Mouse (Mus musculus): ENCODE data around the gene Get4. TPM values are rescaled to one million over a fixed set of nuclear protein-coding genes. Genes with fewer than 3 reads are reported as not detected.

Gene Get4
- polyA plus RNA-seq, 1 experiment from 2014 or later: 113 TPM

DNA sequence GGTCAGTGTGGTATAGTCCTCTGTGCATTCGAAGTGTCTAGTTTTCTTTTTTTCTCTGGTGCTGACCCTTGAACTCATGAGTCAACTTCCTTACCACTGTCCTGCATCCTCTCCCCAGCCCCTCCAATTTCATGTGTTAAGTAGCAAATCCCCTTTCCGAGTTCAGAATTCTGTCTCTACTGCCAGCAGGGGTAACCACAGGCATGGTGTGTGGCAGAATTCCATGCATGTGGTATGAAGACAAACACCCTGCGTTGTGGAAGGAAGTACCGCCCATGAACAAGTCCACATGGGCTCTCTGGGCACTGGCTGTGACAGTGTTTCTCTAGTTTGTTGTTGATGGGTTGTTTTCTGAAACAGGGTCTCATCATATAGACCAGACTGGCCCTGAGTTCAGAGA is 15.5 kb downstream of the Get4 start:
- 91% methylated on average over 4 of the region's 4 CpGs for WGBS
- H3K9ac ChIP-seq: no peak overlapping the region
- H3K4me3 ChIP-seq: no peak overlapping the region
- no peak for ATAC-seq (ENCODE audit: low FRiP score)
- H3K4me1 ChIP-seq (replicated peaks): peaks cover 20% of the 10 kb centered on the region
- H3K27me3 ChIP-seq: no peaks in the 10 kb centered on the region
- H3K36me3 ChIP-seq: peaks cover 70% of the 10 kb centered on the region
- no peaks in the 10 kb centered on the region for H3K9me3 ChIP-seq
- no peak overlapping the region for H3K4me2 ChIP-seq
- H3K27ac ChIP-seq: no peak overlapping the region

DNA sequence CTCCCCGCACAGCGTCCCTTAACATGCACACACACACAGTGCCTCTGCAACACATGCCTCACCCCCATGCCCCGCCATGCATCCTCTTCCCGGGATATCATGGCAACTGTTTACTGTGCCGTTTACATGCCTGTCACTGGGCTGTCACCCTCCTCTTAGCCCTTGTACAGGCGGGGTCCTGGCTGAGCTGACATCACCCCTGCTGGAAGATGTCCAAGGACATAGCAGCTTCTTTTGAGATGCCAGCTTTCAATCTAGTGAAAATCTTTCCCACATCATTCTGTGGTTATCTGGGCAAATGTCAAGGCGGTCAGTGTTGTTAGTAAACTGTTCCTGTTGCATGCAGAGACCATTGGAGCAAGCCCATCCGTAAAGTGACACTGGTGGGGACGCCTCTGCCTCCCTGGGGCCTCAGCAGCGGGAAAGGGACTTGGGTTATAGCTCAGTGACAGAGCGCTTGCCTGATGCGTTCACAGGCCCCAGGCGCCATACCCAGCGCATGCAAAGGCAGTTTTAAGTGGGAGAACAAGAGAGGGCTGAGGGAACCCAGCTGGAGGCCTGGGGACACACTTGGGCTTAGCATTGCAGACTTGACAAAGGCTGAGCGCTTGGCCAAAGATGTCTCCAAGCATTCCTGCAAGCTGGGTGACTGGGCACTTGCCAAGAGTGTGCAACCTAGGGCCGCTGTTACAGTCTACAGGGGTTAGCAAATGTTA is 18.8 kb downstream of the Get4 start:
- Histone ChIP-seq H3K9ac (no peak overlapping the region), H3K27ac (peak overlapping the region; percentile 58), H3K9me3 (no peaks in the 10 kb centered on the region), H3K27me3 (no peaks in the 10 kb centered on the region), H3K4me1 (replicated peaks) (peaks cover 20% of the 10 kb centered on the region), H3K4me3 (no peak overlapping the region), H3K4me2 (no peak overlapping the region), H3K36me3 (peaks cover 37% of the 10 kb centered on the region)
- 63% methylated on average over 16 of the region's 16 CpGs for WGBS
- ATAC-seq (ENCODE audit: low FRiP score): no peak

DNA sequence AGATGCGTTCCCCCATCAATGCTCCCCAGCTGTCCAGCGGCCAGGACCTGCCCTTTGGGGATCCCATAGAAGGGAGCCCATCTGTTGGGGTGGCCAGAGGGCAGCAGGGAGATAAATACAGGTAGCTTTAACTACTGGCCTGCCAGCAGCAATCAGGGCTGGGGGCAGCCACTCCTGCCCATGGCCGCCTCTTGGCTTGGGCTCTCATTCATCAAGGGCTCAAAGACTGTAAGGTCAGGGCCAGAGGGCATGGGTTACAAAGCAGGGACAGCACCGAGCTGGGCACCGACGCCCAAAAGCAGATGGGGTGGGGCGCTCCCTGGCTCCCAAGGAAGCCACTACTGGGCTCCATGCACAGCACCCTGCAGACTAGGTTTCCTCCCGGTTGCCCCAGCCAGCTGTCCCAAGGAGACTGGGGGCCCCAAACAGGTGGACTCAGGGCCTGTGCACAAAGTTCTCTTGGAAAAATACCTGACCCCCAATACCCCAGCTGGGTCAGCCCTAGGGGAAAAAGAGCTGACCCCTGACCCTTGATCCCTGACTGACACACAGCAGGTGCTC is 19.9 kb downstream of the Get4 start:
- Histone ChIP-seq H3K4me1 (replicated peaks) (peaks cover 20% of the 10 kb centered on the region), H3K36me3 (peaks cover 26% of the 10 kb centered on the region), H3K4me2 (no peak overlapping the region), H3K27ac (no peak overlapping the region), H3K27me3 (no peaks in the 10 kb centered on the region), H3K9me3 (no peaks in the 10 kb centered on the region), H3K4me3 (no peak overlapping the region), H3K9ac (0 out of 2 replicates have a peak overlapping the region, but pooled peaks have one; percentile 46)
- no peak for ATAC-seq (ENCODE audit: low FRiP score)
- WGBS: 36% methylated on average over 8 of the region's 8 CpGs

DNA sequence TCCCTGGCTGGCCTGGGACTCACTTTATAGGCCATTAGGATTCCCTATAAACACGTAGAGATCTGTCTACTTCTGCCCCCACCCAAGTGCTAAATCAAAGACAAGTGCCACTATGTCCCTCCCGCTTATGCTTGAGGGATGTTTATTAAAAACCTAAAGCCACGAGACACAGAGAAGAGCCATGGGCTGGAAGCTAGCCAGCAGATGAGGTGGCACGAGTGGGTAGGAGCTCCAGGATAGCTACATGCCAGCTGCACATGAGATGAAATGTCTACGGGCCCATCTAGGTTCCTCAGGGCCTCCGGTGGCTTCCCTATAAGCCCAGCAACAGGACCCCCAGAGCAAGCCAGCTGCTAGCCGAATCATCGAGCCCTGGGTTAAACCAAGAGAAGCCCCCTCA is 25.2 kb downstream of the Get4 start:
- Histone ChIP-seq H3K36me3 (peaks cover 6% of the 10 kb centered on the region; the same call in 1 of the 2 replicates), H3K4me1 (replicated peaks) (peaks cover 6% of the 10 kb centered on the region), H3K9ac (no peak overlapping the region), H3K4me2 (no peak overlapping the region), H3K27ac (no peak overlapping the region), H3K27me3 (no peaks in the 10 kb centered on the region; the same call in 1 of the 2 replicates), H3K9me3 (no peaks in the 10 kb centered on the region), H3K4me3 (no peak overlapping the region)
- ATAC-seq (ENCODE audit: low FRiP score): no peak
- 79% methylated on average over 8 of the region's 8 CpGs for WGBS

DNA sequence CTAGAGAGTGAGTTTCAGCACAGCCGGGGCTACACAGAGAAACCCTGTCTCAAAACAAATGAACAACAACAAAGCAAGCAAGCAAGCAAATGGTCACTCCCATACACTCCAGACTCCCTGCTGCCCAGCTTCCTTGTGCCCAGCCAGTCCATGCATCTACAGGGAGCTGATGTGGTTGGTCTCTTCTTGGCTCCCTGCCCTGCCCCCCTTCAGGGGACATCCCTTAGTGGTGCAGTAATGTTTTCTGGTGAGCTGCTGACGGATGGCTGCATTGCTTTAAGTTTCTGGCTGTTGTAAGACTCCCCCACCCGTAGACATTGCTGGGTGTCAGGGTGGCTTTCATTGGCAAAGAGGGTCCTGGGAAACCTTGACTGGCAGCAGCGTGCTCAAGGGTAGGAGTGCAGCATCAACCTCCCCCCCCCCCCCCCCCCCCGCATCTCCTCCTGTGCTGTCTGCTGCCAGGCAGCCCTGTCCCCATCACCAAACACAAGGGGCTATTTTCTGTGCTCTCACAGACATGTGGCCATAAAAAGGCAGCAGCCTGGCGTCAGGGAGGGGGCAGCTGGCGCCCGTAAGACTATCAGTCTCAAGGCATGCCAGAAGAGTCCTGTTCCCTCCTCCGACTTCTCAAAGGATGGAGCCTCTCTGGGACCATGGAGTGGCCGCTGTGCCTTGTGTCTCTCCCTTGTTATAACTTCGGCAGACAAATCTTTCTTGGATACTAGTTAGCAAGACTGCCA is 29.4 kb downstream of the Get4 start:
- Histone ChIP-seq H3K4me1 (replicated peaks) (peaks cover 3% of the 10 kb centered on the region), H3K27ac (no peak overlapping the region), H3K9me3 (no peaks in the 10 kb centered on the region), H3K4me3 (no peak overlapping the region), H3K4me2 (no peak overlapping the region), H3K27me3 (no peaks in the 10 kb centered on the region; the same call in 1 of the 2 replicates), H3K9ac (no peak overlapping the region), H3K36me3 (peaks cover 15% of the 10 kb centered on the region; the same call in 1 of the 2 replicates)
- WGBS: 49% methylated on average over 11 of the region's 11 CpGs
- peak; percentile 37; the same call in 1 of the 2 replicates for ATAC-seq (ENCODE audit: low FRiP score)

DNA sequence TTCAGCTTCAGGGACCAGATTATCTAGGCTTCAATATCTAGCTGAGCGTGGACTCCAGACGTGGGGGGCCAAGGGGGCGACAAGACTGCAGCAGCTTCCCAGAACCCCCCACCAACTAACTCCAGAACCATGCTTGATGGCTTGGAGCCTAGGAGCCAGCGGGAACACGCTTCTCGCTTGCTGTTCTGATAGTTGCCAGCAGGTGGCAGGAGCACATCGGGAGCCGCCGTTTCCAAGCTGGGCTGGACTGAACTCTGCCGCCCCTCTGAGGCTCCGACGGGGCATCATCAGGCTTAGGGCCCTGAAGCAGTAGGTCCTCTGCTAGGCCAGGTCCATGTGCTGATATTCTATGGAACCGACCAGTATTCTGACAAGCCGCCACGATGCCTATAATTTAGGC is 30.1 kb downstream of the Get4 start:
- no peak overlapping the region for H3K9ac ChIP-seq
- no peak overlapping the region for H3K4me2 ChIP-seq
- peaks cover 15% of the 10 kb centered on the region; the same call in 1 of the 2 replicates for H3K36me3 ChIP-seq
- H3K4me3 ChIP-seq: no peak overlapping the region
- H3K9me3 ChIP-seq: no peaks in the 10 kb centered on the region
- no peaks in the 10 kb centered on the region; the same call in 1 of the 2 replicates for H3K27me3 ChIP-seq
- peaks cover 3% of the 10 kb centered on the region for H3K4me1 ChIP-seq (replicated peaks)
- WGBS: 6% methylated on average over 15 of the region's 15 CpGs
- no peak overlapping the region for H3K27ac ChIP-seq
- peak; percentile 74 for ATAC-seq (ENCODE audit: low FRiP score)

DNA sequence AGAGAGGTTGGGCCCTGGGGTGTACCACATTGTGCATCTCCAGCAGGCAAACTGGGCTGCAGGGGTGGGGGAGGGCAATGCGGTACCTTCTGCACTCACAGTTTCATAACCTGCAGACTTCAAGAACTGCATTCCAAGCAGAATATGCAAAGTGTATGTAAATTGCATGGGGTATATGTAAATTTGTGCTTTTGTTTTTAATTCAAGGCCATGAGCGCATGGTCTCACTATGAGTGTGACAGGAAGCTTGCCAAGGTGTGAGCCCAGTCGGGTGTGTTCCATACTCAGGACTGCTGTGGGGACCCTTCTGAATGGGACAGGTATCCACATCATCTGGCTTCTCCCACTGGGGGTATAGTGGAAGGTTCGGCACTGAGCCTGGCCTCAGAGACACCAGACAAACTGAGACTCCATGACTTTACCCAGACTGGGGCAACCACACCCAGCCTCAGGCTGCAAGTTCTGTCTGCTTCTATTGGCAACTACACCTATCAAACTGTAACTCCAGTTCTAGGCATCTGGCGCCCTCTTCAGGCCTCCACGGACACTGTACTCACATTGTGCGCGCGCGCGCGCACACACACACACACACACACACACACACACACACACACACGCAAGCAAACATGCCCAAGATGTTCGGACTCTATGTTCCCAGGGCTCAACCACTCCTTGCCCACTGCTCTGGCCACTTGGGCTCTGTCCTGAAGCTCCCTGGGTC is 31.5 kb downstream of the Get4 start:
- peaks cover 15% of the 10 kb centered on the region; the same call in 1 of the 2 replicates for H3K36me3 ChIP-seq
- H3K4me1 ChIP-seq (replicated peaks): peaks cover 3% of the 10 kb centered on the region
- no peaks in the 10 kb centered on the region; the same call in 1 of the 2 replicates for H3K27me3 ChIP-seq
- ATAC-seq (ENCODE audit: low FRiP score): no peak
- no peak overlapping the region for H3K9ac ChIP-seq
- 97% methylated on average over 14 of the region's 14 CpGs for WGBS
- H3K4me2 ChIP-seq: no peak overlapping the region
- H3K4me3 ChIP-seq: no peak overlapping the region
- no peak overlapping the region for H3K27ac ChIP-seq
- no peaks in the 10 kb centered on the region for H3K9me3 ChIP-seq

DNA sequence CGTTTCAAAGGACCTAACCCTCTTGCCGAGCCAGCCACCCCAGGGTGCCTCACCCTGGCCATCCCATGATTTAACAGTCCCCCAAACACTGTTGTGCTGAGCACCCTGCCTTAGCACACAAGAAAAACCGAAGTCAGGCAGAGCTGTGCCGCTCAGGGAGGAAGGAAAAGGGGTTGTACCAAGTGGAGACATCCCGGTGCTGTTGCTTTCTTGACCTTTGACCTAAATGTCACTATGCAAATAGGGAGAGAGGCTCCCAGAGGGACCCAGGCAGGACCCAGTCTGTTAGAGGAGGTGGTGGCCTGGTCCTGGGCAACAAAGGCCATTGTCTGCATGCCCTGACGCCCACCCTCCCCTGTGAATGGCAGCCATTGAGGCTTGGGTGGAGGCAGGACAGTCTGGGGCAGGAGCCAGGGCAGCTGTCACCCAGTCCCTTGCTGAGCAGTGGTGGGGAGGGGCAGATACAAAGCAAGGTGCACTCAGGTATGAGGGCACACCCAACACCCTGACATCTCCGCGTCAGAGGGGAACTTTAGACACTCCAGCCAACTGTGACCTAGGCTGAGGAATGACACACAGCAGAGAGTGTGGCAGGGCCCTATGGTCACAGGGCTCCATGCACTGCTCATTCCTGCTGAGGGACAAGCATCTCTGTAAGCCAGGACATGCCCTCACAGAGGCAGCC is 33.4 kb downstream of the Get4 start:
- Histone ChIP-seq H3K9ac (no peak overlapping the region), H3K4me3 (no peak overlapping the region), H3K27ac (no peak overlapping the region), H3K36me3 (peaks cover 9% of the 10 kb centered on the region; the same call in 1 of the 2 replicates), H3K27me3 (no peaks in the 10 kb centered on the region), H3K4me1 (replicated peaks) (peaks cover 3% of the 10 kb centered on the region), H3K4me2 (no peak overlapping the region), H3K9me3 (no peaks in the 10 kb centered on the region)
- 41% methylated on average over 8 of the region's 8 CpGs for WGBS
- no peak for ATAC-seq (ENCODE audit: low FRiP score)

DNA sequence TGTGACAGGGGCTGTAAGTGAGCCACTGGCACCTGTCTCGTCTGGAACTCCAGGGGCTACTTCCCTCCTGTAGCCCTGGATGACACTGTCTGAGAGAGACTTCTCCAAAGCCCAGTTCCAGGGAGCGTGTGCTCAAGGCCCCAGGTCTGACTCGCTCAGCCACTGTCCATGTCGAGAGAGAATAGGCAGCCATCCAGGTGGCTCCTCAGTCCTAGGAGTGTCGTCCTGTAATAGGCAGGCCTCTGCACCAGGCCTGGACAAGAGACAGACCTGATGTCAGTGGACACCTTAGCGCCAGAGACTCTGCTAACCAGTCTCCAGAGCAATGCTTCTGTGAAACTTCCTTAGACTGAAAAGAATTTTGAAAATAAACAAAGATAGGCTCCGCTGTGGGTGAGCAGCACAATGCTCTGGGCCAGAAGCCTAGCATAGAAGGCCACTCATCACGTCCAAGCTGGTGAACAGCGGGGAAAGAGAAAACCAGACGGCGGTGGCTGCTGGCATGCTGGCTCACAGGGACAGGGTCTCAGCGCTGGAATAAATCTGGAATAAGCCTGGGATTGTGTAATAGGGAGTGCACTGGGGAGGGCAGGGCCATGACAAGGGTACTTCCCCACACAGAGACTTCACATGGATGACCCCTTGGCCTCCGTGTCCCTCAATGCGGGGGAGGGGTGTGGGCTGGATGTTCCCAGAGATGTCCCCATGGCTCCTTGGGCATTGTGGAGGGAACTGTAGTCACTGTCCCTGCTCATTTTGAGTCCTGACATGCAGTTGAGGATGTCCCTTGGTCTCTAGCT is 34.2 kb downstream of the Get4 start:
- H3K27ac ChIP-seq: peak overlapping the region; percentile 23; the same call in 1 of the 2 replicates
- no peak overlapping the region for H3K4me3 ChIP-seq
- no peak for ATAC-seq (ENCODE audit: low FRiP score)
- no peaks in the 10 kb centered on the region for H3K9me3 ChIP-seq
- no peaks in the 10 kb centered on the region for H3K27me3 ChIP-seq
- H3K36me3 ChIP-seq: peaks cover 12% of the 10 kb centered on the region
- no peak overlapping the region for H3K9ac ChIP-seq
- 66% methylated on average over 14 of the region's 14 CpGs for WGBS
- H3K4me1 ChIP-seq (replicated peaks): peaks cover 2% of the 10 kb centered on the region
- no peak overlapping the region for H3K4me2 ChIP-seq

DNA sequence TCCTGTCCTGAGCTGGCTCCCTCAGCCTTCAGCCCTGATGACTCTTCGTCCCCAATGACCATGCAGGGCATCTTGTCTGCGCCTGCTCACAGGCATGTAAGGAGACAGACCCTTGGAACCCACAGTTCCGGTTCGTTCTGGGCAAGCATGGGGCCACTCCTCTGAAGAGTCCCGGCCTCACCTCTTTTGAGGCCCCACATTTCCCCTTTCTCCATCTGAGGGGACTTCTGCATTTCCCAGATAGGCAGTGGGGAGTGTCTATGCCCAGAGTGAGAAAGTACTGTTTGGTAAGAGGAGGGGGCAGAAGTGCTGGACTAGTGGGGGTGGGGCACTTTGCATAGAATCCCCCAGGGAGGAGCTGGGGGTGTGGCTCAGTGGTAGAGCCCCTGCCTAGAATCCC is 35.0 kb downstream of the Get4 start:
- H3K27ac ChIP-seq: no peak overlapping the region
- no peaks in the 10 kb centered on the region for H3K9me3 ChIP-seq

DNA sequence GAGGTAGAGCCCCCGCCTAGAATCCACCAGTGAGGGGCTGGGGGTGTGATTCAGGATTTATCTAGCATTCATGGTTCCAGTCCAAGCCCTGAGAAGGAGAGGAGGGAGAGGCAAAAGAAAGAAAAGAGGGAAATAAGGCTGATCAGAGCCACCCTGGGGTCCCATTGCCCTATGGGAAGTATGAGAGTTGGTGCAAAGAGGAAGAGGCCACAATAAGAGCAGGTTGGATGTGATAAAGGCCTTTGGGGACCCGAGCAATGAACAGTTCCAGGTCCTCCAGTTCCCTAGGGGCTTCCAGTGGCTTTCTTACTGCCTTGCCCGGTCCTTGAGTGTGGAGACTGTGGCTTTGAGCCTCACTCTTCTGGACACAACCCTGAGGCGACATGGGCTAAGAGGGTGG is 35.7 kb downstream of the Get4 start:
- Histone ChIP-seq H3K4me1 (replicated peaks) (no peaks in the 10 kb centered on the region; the same call in none of the 2 replicates), H3K36me3 (peaks cover 21% of the 10 kb centered on the region), H3K9me3 (no peaks in the 10 kb centered on the region), H3K27ac (no peak overlapping the region), H3K27me3 (no peaks in the 10 kb centered on the region), H3K4me2 (no peak overlapping the region), H3K4me3 (no peak overlapping the region), H3K9ac (no peak overlapping the region)
- ATAC-seq (ENCODE audit: low FRiP score): no peak
- WGBS: 93% methylated on average over 4 of the region's 4 CpGs

More for the DNA sequence above, 35.0 kb downstream of the Get4 start:
- no peak overlapping the region for H3K4me3 ChIP-seq
- H3K36me3 ChIP-seq: peaks cover 17% of the 10 kb centered on the region
- no peak overlapping the region for H3K4me2 ChIP-seq
- no peak overlapping the region for H3K9ac ChIP-seq
- H3K27me3 ChIP-seq: no peaks in the 10 kb centered on the region
- WGBS: 95% methylated on average over 5 of the region's 5 CpGs
- H3K4me1 ChIP-seq (replicated peaks): no peaks in the 10 kb centered on the region; the same call in none of the 2 replicates
- no peak for ATAC-seq (ENCODE audit: low FRiP score)
